Mouse (Mus musculus) heart, embryonic 15.5 days (tissue): ENCODE measurements at regions not wholly inside any gene's neighbourhood (a gene's known extent, or its start where the extent isn't known, plus 50 kb on each side); places are given as distances from the start of the nearest gene placed in this dataset.
"Not testable (repeated sequence)": the region's sequence is repeated elsewhere in the genome, so short reads cannot be mapped to it uniquely, and the experiment has no call there.

Experiments used
- ATAC-seq: fragments of 200-750 bp; cut with Nextera tagmentation; replicated peaks from 2 replicates; pipeline ENCODE4 v1.8.0; 2017; ENCODE audit warnings: low read depth, moderate TSS enrichment; ENCODE audit not compliant: insufficient number of reproducible peaks, insufficient read depth, low FRiP score
- H3K27ac ChIP-seq: fragments of 300-500 bp; sonication (generic); 2 replicates; pipeline ENCODE4 v1.5.1; 2015; ENCODE audit warnings: mild to moderate bottlenecking, inconsistent platforms
- H3K27me3 ChIP-seq: fragments of 300-500 bp; sonication (generic); 2 replicates; pipeline ENCODE4 v1.6.1; 2015; ENCODE audit warnings: inconsistent platforms
- H3K36me3 ChIP-seq: fragments of 300-500 bp; sonication (generic); 2 replicates; pipeline ENCODE4 v1.6.1; 2015; ENCODE audit warnings: mild to moderate bottlenecking, inconsistent platforms
- H3K4me1 ChIP-seq: fragments of 300-500 bp; sonication (generic); replicated peaks from 2 replicates; pipeline ENCODE4 v1.6.1; 2015; ENCODE audit warnings: inconsistent platforms
- H3K4me2 ChIP-seq: fragments of 300-500 bp; sonication (generic); 2 replicates; pipeline ENCODE4 v1.6.1; 2015; ENCODE audit warnings: inconsistent platforms, mild to moderate bottlenecking, moderate library complexity
- H3K4me3 ChIP-seq: fragments of 300-500 bp; sonication (generic); 2 replicates; pipeline ENCODE4 v1.5.1; 2015; ENCODE audit warnings: mild to moderate bottlenecking, inconsistent platforms
- H3K9ac ChIP-seq: fragments of 300-500 bp; sonication (generic); 2 replicates; pipeline ENCODE4 v1.6.1; 2015; ENCODE audit warnings: mild to moderate bottlenecking, inconsistent platforms
- H3K9me3 ChIP-seq: fragments of 300-500 bp; sonication (generic); replicated peaks from 2 replicates; pipeline ENCODE4 v1.6.1; 2016; ENCODE audit warnings: inconsistent platforms
- WGBS: fragments of 180-500 bp; shearing (Covaris S2); methylation state at CpG from one replicate; pipeline ENCODE4 v1.1.7; 2015; ENCODE audit warnings: mixed read lengths; 5-methylcytosine and 5-hydroxymethylcytosine counted together

DNA sequence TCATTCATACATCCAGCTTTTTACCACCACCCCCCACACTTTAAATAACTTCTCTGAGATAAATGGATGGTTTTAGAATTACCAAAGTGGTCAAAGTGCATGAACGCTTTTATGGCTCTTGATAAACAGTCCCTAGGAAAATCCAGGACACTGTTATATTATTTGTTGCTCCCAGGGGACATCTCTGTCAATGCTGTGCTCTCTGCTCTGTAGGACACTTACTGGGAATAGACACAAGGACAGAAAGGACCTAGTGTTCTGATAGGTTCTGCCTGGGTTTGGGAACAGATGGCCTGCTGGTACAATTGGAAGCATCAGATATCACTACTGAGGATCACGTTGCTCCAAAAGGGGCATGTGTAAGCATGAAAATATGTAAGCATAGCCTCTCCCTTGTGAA, 132.8 kb downstream of the Akr1d1 start:
- ATAC-seq, result no peak
- no peak overlapping the region for H3K4me3 ChIP-seq
- H3K4me1 ChIP-seq, result no peaks in the 10 kb centered on the region
- H3K9ac ChIP-seq, result no peak overlapping the region
- H3K36me3 ChIP-seq, result no peaks in the 10 kb centered on the region
- no peaks in the 10 kb centered on the region for H3K27me3 ChIP-seq
- H3K27ac ChIP-seq, result no peak overlapping the region
- WGBS, result 37% methylated on average over 2 of the region's 2 CpGs
- H3K4me2 ChIP-seq, result no peak overlapping the region
- no peaks in the 10 kb centered on the region for H3K9me3 ChIP-seq

DNA sequence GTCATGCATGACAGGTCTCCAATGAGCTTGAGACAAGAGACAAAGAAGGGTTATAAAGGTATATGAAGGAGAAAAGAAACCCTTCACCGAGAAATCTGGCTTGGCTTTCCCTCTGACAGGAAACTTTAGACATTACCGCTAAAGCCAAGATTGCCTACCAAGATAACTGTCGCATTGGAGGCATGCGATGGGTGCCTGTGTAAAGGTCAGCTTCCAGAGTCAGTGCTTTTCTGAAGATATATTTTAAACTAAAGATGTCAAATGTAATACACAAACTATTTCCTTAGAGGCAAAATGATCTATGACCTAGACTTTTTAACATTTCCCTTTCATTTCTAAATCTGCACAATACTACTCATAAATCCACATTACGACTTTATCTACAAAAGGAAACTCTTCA, 135.6 kb downstream of the Akr1d1 start:
- Histone ChIP-seq H3K36me3 (no peaks in the 10 kb centered on the region), H3K27ac (no peak overlapping the region), H3K4me1 (no peaks in the 10 kb centered on the region), H3K4me2 (no peak overlapping the region), H3K4me3 (no peak overlapping the region), H3K9me3 (no peaks in the 10 kb centered on the region), H3K9ac (no peak overlapping the region), H3K27me3 (no peaks in the 10 kb centered on the region)
- 75% methylated on average over 5 of the region's 5 CpGs for WGBS
- no peak for ATAC-seq

DNA sequence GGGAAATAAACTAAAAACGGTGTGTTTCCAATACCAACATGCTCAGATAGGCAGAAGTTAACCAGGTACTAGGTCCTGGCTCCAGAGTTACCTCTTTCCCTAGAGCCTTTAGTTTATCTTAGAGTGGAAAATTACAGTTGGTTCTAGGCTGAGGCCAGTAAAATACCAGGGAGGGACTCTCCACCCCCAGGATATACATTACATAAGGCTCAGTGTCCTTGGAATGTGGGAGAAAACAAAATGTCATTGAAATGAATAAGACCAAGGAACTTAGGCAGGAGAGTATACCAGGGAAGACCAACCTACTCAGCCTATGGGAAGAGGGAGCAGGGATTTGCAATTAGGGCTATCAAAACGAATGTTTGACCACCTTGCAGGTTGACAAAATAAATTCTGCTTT, 139.4 kb downstream of the Akr1d1 start:
- H3K9ac ChIP-seq, result no peak overlapping the region
- no peak overlapping the region for H3K4me3 ChIP-seq
- no peaks in the 10 kb centered on the region for H3K9me3 ChIP-seq
- no peak overlapping the region for H3K4me2 ChIP-seq
- ATAC-seq, result no peak
- H3K4me1 ChIP-seq, result no peaks in the 10 kb centered on the region
- 61% methylated on average over 2 of the region's 2 CpGs for WGBS
- H3K27me3 ChIP-seq, result no peaks in the 10 kb centered on the region
- no peaks in the 10 kb centered on the region for H3K36me3 ChIP-seq
- no peak overlapping the region for H3K27ac ChIP-seq

GRCm38 (mm10) chr6:37670701-37671100, 140.7 kb downstream of the Akr1d1 start:
- 76% methylated on average over 3 of the region's 3 CpGs for WGBS
- H3K27me3 ChIP-seq, result no peaks in the 10 kb centered on the region
- no peak overlapping the region for H3K4me2 ChIP-seq
- no peaks in the 10 kb centered on the region for H3K4me1 ChIP-seq
- no peak for ATAC-seq
- no peaks in the 10 kb centered on the region for H3K9me3 ChIP-seq
- no peaks in the 10 kb centered on the region for H3K36me3 ChIP-seq
- H3K27ac ChIP-seq, result no peak overlapping the region
- no peak overlapping the region for H3K4me3 ChIP-seq
- H3K9ac ChIP-seq, result no peak overlapping the region

DNA sequence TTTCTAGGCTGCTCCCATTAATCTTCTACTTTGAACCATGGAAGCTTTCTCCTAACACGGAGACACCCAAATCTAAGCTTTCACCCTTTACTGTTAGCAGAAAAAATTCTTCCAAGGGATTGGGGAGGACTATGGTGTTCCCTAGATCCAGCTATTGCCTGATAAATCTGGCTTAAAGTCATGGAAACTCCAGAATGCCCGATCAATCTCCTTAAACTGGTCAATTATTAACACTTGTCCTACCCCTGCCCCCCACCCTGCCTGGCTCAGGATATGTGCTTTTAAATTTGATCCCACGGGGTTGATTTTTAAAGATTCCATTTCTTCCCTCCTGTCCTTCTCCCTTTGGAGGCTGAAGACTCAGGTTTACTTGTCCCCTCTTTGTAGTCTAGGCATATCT, 149.9 kb downstream of the Akr1d1 start:
- Histone ChIP-seq H3K4me2 (no peak overlapping the region), H3K4me3 (no peak overlapping the region), H3K27ac (no peak overlapping the region), H3K9ac (no peak overlapping the region), H3K4me1 (no peaks in the 10 kb centered on the region), H3K9me3 (no peaks in the 10 kb centered on the region), H3K27me3 (no peaks in the 10 kb centered on the region), H3K36me3 (no peaks in the 10 kb centered on the region)
- 67% methylated on average over 3 of the region's 3 CpGs for WGBS
- ATAC-seq, result no peak

DNA sequence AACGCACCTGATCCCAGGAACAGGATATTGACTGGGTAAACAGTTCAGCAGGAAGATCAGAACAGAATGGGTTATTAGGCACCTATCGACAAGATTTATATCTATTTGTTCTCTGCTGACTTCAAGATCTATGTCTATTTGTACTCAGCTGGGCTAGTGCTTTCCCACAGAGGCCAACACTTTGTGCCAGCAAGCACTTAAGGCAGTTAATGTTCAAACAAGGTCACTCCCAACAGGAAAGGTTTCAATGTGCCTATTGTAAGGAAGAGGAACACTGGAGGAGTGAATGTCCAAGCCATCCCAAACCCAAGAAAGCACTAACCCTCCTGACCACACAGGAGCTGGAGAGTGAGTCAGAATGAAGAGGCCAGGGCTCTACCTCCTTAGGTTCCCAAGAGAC, 151.4 kb downstream of the Akr1d1 start:
- H3K9ac ChIP-seq, H3K9me3 ChIP-seq, H3K27ac ChIP-seq, H3K4me2 ChIP-seq, H3K4me3 ChIP-seq, ATAC-seq, H3K36me3 ChIP-seq, H3K27me3 ChIP-seq, H3K4me1 ChIP-seq: not testable (repeated sequence)
- 87% methylated on average over 2 of the region's 2 CpGs for WGBS

- no peak overlapping the region for H3K4me3 ChIP-seq
- H3K36me3 ChIP-seq, result no peaks in the 10 kb centered on the region
- H3K27me3 ChIP-seq, result no peaks in the 10 kb centered on the region
- H3K9me3 ChIP-seq, result no peaks in the 10 kb centered on the region
- H3K27ac ChIP-seq, result no peak overlapping the region
- WGBS, result 95% methylated on average over 14 of the region's 14 CpGs
- H3K4me1 ChIP-seq, result no peaks in the 10 kb centered on the region
- no peak for ATAC-seq
- H3K4me2 ChIP-seq, result no peak overlapping the region
- no peak overlapping the region for H3K9ac ChIP-seq
Measured at GRCm38 (mm10) chr6:37686094-37686493, 156.1 kb downstream of the Akr1d1 start.

DNA sequence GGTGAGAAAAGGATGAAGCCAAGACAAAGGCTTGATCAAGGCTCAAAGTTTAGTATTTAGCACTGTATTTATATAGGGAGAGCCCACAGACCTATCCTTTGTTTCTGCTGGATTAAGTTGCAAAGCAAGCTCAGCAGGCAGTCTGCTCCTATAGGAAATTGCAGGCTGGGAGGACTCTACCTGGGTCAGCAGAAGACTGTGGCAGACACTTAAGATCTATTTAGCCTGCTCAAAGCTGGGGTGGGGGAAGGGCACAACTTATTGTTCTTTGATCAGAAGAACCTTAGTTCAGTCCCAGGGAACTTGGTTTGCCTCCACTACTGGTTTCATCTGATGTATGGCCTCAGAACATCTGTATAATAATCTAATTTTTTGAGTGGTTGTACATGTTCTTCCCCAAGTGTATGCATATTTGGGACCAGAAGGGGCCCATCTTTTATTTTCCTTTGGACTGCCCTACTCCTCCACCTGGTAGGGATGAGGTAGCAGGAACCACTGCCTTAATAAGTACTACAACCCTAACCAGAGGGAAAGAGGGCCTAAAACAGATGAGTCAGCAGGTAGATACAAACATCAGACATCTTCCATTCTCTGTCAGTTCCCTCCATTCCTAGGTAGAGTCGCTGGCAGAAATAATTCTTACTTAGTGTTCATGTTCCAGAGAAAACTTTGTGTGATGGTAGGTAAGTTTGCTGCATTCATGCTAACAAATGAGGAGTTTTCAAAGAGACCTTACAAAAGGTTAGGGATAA, 159.1 kb downstream of the Akr1d1 start:
- Histone ChIP-seq H3K27ac (no peak overlapping the region), H3K27me3 (no peaks in the 10 kb centered on the region), H3K9me3 (no peaks in the 10 kb centered on the region), H3K4me3 (no peak overlapping the region), H3K4me1 (no peaks in the 10 kb centered on the region), H3K4me2 (no peak overlapping the region), H3K36me3 (no peaks in the 10 kb centered on the region), H3K9ac (no peak overlapping the region)
- 30% methylated on average over 1 of the region's 1 CpGs for WGBS
- ATAC-seq, result no peak

- Histone ChIP-seq H3K9me3 (no peaks in the 10 kb centered on the region), H3K4me1 (no peaks in the 10 kb centered on the region), H3K9ac (no peak overlapping the region), H3K36me3 (no peaks in the 10 kb centered on the region), H3K27ac (no peak overlapping the region), H3K27me3 (no peaks in the 10 kb centered on the region), H3K4me3 (no peak overlapping the region), H3K4me2 (no peak overlapping the region)
- no peak for ATAC-seq
Measured at GRCm38 (mm10) chr6:37689696-37690095, 159.7 kb downstream of the Akr1d1 start.

GRCm38 (mm10) chr6:37691976-37692644, 162.1 kb downstream of the Akr1d1 start:
- Histone ChIP-seq H3K4me2 (no peak overlapping the region), H3K4me3 (no peak overlapping the region), H3K9me3 (no peaks in the 10 kb centered on the region), H3K27me3 (no peaks in the 10 kb centered on the region), H3K36me3 (no peaks in the 10 kb centered on the region), H3K4me1 (no peaks in the 10 kb centered on the region), H3K9ac (no peak overlapping the region), H3K27ac (no peak overlapping the region)
- 85% methylated on average over 7 of the region's 7 CpGs for WGBS
- no peak for ATAC-seq

DNA sequence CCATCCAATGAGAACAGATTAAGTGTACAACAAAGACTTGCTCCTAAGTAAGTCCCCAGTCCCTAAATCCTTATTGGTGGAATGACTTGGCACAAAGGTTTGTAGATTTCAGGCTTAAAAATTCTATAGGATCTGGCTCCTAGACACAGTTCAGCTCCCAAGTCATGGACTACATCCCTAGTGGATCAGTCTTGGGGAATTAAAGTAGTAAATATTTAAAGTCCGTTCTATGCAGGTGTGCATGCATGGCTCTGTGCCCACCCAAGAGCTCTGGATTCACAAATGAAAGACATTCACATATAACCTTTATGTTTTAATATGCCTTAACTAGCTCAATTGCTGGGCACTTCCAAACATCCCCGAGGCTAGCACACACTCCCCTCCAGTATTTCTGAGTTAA, 162.8 kb downstream of the Akr1d1 start:
- ATAC-seq, result no peak
- Histone ChIP-seq H3K9ac (no peak overlapping the region), H3K36me3 (no peaks in the 10 kb centered on the region), H3K9me3 (no peaks in the 10 kb centered on the region), H3K27me3 (no peaks in the 10 kb centered on the region), H3K4me2 (no peak overlapping the region), H3K4me3 (no peak overlapping the region), H3K4me1 (no peaks in the 10 kb centered on the region), H3K27ac (no peak overlapping the region)
- 80% methylated on average over 2 of the region's 2 CpGs for WGBS

DNA sequence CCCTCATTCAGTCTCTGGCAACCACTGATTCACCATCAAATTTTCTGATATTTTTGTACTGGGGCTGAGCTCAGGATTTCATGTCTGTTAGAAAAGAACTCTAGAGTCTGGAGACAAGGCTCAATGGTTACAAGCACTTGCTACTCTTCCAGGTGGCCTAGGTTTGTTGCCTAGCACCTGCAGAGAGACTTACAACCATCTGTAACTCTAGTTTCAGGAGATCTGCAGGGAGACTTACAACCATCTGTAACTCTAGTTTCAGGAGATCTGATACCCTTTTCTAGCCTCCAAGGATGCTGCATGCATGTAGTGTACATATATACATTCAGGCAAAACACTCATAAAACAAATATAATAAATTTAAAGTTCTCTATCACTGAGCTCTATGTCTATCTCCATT, 166.1 kb downstream of the Akr1d1 start:
- Histone ChIP-seq H3K36me3 (no peaks in the 10 kb centered on the region), H3K27ac (no peak overlapping the region), H3K27me3 (no peaks in the 10 kb centered on the region), H3K4me1 (no peaks in the 10 kb centered on the region), H3K9ac (no peak overlapping the region), H3K4me2 (no peak overlapping the region), H3K4me3 (no peak overlapping the region), H3K9me3 (no peaks in the 10 kb centered on the region)
- no peak for ATAC-seq
